Mouse (Mus musculus): ENCODE data around the gene Top1.
A peak's percentile ranks its signal among the peaks of the same experiment; 100 is the strongest.

Gene Top1

GRCm38 (mm10) chr2:160645614-160646137 is at the start of gene Top1:
TSS of gene Top1 (plus strand) at chr2:160645888.
- peak; percentile 100 for DNase-seq (ENCODE audit: low read depth, low spot score)

GRCm38 (mm10) chr2:160597582-160598281 is 48.0 kb upstream of the Top1 start:
- DNase-seq (ENCODE audit: low read depth, low spot score), result peak; percentile 85

GRCm38 (mm10) chr2:160601805-160602204 is 43.9 kb upstream of the Top1 start:
- no peak for DNase-seq (ENCODE audit: low read depth, low spot score)

GRCm38 (mm10) chr2:160603154-160603933 is 42.3 kb upstream of the Top1 start:
- no peak for DNase-seq (ENCODE audit: low read depth, low spot score)

GRCm38 (mm10) chr2:160610012-160610411 is 35.7 kb upstream of the Top1 start:
- no peak for DNase-seq (ENCODE audit: low read depth, low spot score)

GRCm38 (mm10) chr2:160613186-160613919 is 32.3 kb upstream of the Top1 start:
- DNase-seq (ENCODE audit: low read depth, low spot score), result no peak

GRCm38 (mm10) chr2:160617741-160618140 is 27.9 kb upstream of the Top1 start:
- DNase-seq (ENCODE audit: low read depth, low spot score), result no peak

GRCm38 (mm10) chr2:160618619-160619220 is 27.0 kb upstream of the Top1 start:
- peak; percentile 23 for DNase-seq (ENCODE audit: low read depth, low spot score)

- no peak for DNase-seq (ENCODE audit: low read depth, low spot score)
These were observed 26.4 kb upstream of the Top1 start for GRCm38 (mm10) chr2:160619300-160619699.

- DNase-seq (ENCODE audit: low read depth, low spot score), result no peak
These were observed 25.9 kb upstream of the Top1 start for GRCm38 (mm10) chr2:160619831-160620230.

- no peak for DNase-seq (ENCODE audit: low read depth, low spot score)
These were observed 25.3 kb upstream of the Top1 start for GRCm38 (mm10) chr2:160620279-160620963.

GRCm38 (mm10) chr2:160621001-160621448 is 24.7 kb upstream of the Top1 start:
- DNase-seq (ENCODE audit: low read depth, low spot score), result no peak

GRCm38 (mm10) chr2:160621661-160622211 is 24.0 kb upstream of the Top1 start:
- no peak for DNase-seq (ENCODE audit: low read depth, low spot score)

GRCm38 (mm10) chr2:160622646-160623045 is 23.0 kb upstream of the Top1 start:
- DNase-seq (ENCODE audit: low read depth, low spot score), result no peak

- DNase-seq (ENCODE audit: low read depth, low spot score), result no peak
These were observed 21.9 kb upstream of the Top1 start for GRCm38 (mm10) chr2:160623745-160624144.

GRCm38 (mm10) chr2:160627207-160628025 is 18.3 kb upstream of the Top1 start:
- DNase-seq (ENCODE audit: low read depth, low spot score), result no peak

GRCm38 (mm10) chr2:160628055-160628454 is 17.6 kb upstream of the Top1 start:
- DNase-seq (ENCODE audit: low read depth, low spot score), result no peak

GRCm38 (mm10) chr2:160628666-160629527 is 16.8 kb upstream of the Top1 start:
- DNase-seq (ENCODE audit: low read depth, low spot score), result no peak

GRCm38 (mm10) chr2:160629528-160629830 is 16.2 kb upstream of the Top1 start:
- DNase-seq (ENCODE audit: low read depth, low spot score), result no peak
